8 mouse cellular contexts compared by ENCODE assay signal in the genomic region with DNA sequence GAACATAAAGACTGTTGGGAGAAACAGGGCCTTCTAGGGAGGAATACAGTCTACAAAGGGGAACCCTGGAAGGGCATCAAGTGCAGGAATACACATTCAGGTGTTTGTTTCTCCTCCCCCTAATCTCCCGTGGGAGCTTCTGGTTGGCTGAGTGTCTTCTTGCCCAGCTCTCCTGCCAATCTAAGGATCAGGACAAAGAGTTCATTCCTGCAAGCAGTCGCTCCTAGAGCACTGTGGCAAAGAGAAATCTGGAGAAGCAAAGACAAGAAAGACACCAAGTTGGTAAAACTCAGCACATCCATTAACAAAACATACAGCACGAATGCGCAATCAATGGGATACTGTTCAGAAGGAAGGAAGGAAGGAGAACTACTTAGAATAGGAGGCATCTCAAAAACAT. TPM values are rescaled to one million over a fixed set of nuclear protein-coding genes. Genes with fewer than 3 reads are reported as not detected.
DNase-seq lines count a peak whose midpoint lies in the region; ATAC-seq and TF ChIP-seq lines count a peak whose summit lies in the region.

No protein-coding gene starts in this region.

- H3K9me3 ChIP-seq in forebrain, embryonic 12.5 days, result no peaks in the 10 kb centered on the region
- H3K9me3 ChIP-seq in intestine, postnatal 0 days (ENCODE audit: control insufficient read depth), result no peaks in the 10 kb centered on the region

- ATAC-seq in forebrain, embryonic 12.5 days (ENCODE audit: low FRiP score), result no peak
- no peak for ATAC-seq in intestine, postnatal 0 days

- H3K36me3 ChIP-seq in forebrain, embryonic 12.5 days (replicated peaks), result no peaks in the 10 kb centered on the region
- peaks cover 5% of the 10 kb centered on the region; the same call in 1 of the 2 replicates for H3K36me3 ChIP-seq in intestine, postnatal 0 days (ENCODE audit: control insufficient read depth, insufficient read depth)

- no peak for DNase-seq in left cerebral cortex, adult 2 months (ENCODE audit: extremely low spot score in 1 of 2, low spot score in 2 of 2)
- no peak for DNase-seq in left cerebral cortex, postnatal 4 days
- DNase-seq in naive thymus-derived CD4-positive, alpha-beta T cell, adult 2 months (ENCODE audit: low read depth), result peak; percentile 7
- no peak for DNase-seq in ovary, postnatal 10 days (ENCODE audit: low spot score)
- no peak for DNase-seq in adrenal gland, postnatal 36 days
- DNase-seq in urinary bladder, postnatal 4 days (ENCODE audit: low spot score in 2 of 2), result no peak

- no peaks in the 10 kb centered on the region for H3K27me3 ChIP-seq in forebrain, embryonic 12.5 days
- no peaks in the 10 kb centered on the region for H3K27me3 ChIP-seq in intestine, postnatal 0 days (replicated peaks; ENCODE audit: control insufficient read depth, insufficient read depth, low read length)

- H3K4me3 ChIP-seq in left cerebral cortex, adult 2 months, result peak overlapping the region; percentile 64; the same call in 1 of the 2 replicates
- no peak overlapping the region for H3K4me3 ChIP-seq in forebrain, embryonic 12.5 days (replicated peaks)
- H3K4me3 ChIP-seq in intestine, postnatal 0 days (ENCODE audit: low read depth, low read length), result no peak overlapping the region

- peak overlapping the region; percentile 99 for H3K27ac ChIP-seq in left cerebral cortex, adult 2 months
- no peak overlapping the region for H3K27ac ChIP-seq in forebrain, embryonic 12.5 days
- no peak overlapping the region for H3K27ac ChIP-seq in intestine, postnatal 0 days (ENCODE audit: low read depth, low read length)

- H3K9ac ChIP-seq in forebrain, embryonic 12.5 days, result no peak overlapping the region
- no peak overlapping the region for H3K9ac ChIP-seq in intestine, postnatal 0 days (ENCODE audit: low read depth, low read length)

- intact Hi-C loops in left cerebral cortex, adult 2 months (cut with DNase I), result no loop called here
- intact Hi-C loops in left cerebral cortex, postnatal 4 days (cut with DNase I), result no loop called here

- no peak for TF ChIP-seq CTCF in left cerebral cortex, adult 2 months (IDR thresholded peaks at IDR 0.05)
- TF ChIP-seq CTCF in intestine, postnatal 0 days (IDR thresholded peaks at IDR 0.05; ENCODE audit: low read depth), result no peak

- WGBS in forebrain, embryonic 12.5 days, result 80% methylated on average over 4 of the region's 4 CpGs
- WGBS in intestine, postnatal 0 days, result 65% methylated on average over 4 of the region's 4 CpGs

- peak overlapping the region; percentile 63 for H3K4me2 ChIP-seq in forebrain, embryonic 12.5 days
- peak overlapping the region; percentile 60 for H3K4me2 ChIP-seq in intestine, postnatal 0 days (replicated peaks; ENCODE audit: low read depth)

- H3K4me1 ChIP-seq in forebrain, embryonic 12.5 days, result peaks cover 10% of the 10 kb centered on the region
- no peaks in the 10 kb centered on the region for H3K4me1 ChIP-seq in intestine, postnatal 0 days (replicated peaks; ENCODE audit: control insufficient read depth, insufficient read depth, low read length)

RNA-seq across cellular contexts. Expression of a gene that starts 1.4 kb away (rescaled TPM):
- total RNA-seq in left cerebral cortex, adult 2 months (2021), result 10 to 100 TPM; 35.8 to 38.5 TPM
- 10 to 100 TPM; 17.0 to 18.8 TPM for total RNA-seq in left cerebral cortex, postnatal 4 days (2021)
- polyA plus RNA-seq in forebrain, embryonic 12.5 days (2016; fragmentation: Nextera tagmentation; extraction: Ambion mirVana), result 13.7 and 14.0 TPM in 2 replicates
- polyA plus RNA-seq in intestine, postnatal 0 days (2015; fragmentation: Nextera tagmentation; extraction: Ambion mirVana), result 28.0 and 31.6 TPM in 2 replicates
- total RNA-seq in adrenal gland, postnatal 36 days (2021), result 10 to 100 TPM; 34.9 to 49.6 TPM
